Mouse (Mus musculus) myocyte (in vitro differentiated cells): Measurements from ENCODE around the gene Hist1h3a.

Source experiments
- CEBPB ChIP-seq: IDR thresholded peaks from 2 replicates; pipeline ENCODE4 v1.6.1; 2011; ENCODE audit warnings: mild to moderate bottlenecking, moderate library complexity; ENCODE audit not compliant: poor library complexity, insufficient read depth, severe bottlenecking
- POLR2A ChIP-seq: IDR thresholded peaks from one replicate; pipeline ENCODE4 v1.6.1; 2011; ENCODE audit warnings: low read depth, mild to moderate bottlenecking, control low read depth, moderate library complexity; ENCODE audit not compliant: insufficient read length
- TCF12 ChIP-seq: IDR thresholded peaks from one replicate; pipeline ENCODE4 v1.6.1; 2011; ENCODE audit warnings: mild to moderate bottlenecking, control low read depth; ENCODE audit not compliant: poor library complexity, insufficient read depth, severe bottlenecking
- USF1 ChIP-seq: IDR thresholded peaks from one replicate; pipeline ENCODE4 v1.6.1; 2011; ENCODE audit warnings: low read depth, mild to moderate bottlenecking, control low read depth, moderate library complexity

- TF ChIP-seq USF1 (no peak), CEBPB (no peak), POLR2A (peak; percentile 17), TCF12 (no peak)
Measured at GRCm38 (mm10) chr13:23751478-23751956, 10.7 kb downstream of the Hist1h3a start.
